Mouse (Mus musculus) 3T3-L1 (cell line): ENCODE data around the gene Myog.

ENCODE experiments used
- DNase-seq: peaks from one replicate; pipeline ENCODE4 v3.0.0-alpha.2; 2015; ENCODE audit warnings: low read depth, low spot score

The Myog gene

GRCm38 (mm10) chr1:134283108-134283507 lies 6.7 kb upstream of the Myog start:
- no peak for DNase-seq

- DNase-seq: no peak
Observed at GRCm38 (mm10) chr1:134285458-134286120, 4.2 kb upstream of the Myog start.

- DNase-seq: peak; percentile 50
Observed at GRCm38 (mm10) chr1:134288239-134288638, 1.6 kb upstream of the Myog start.

DNA sequence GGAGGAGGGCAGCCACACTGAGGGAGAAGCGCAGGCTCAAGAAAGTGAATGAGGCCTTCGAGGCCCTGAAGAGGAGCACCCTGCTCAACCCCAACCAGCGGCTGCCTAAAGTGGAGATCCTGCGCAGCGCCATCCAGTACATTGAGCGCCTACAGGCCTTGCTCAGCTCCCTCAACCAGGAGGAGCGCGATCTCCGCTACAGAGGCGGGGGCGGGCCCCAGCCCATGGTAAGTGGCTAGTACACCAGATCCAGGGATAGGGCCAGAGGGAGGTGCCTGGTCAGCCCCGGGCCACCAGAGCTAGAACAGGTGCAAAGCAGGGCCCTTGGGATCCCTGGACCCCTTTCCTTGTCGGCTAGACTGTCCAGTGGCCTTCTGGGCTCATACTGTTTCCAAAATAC lies 511 bp downstream of the Myog start:
- DNase-seq: no peak

DNA sequence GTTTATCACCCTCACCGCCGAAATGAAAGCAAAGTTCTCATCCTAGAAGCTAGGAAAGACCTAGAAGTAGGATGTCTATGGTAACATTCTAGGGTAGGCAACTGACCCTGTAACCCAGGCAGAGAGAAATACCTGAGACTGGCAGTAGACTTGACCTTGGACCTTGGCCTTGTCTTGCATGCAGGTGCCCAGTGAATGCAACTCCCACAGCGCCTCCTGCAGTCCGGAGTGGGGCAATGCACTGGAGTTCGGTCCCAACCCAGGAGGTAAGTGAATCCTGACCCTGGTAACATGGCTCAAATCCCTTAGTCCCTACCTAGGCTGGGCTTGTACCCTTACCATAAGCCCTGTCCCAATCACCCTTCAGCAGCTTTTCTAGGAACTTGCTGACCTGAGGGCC lies 1.1 kb downstream of the Myog start:
- DNase-seq: no peak

DNA sequence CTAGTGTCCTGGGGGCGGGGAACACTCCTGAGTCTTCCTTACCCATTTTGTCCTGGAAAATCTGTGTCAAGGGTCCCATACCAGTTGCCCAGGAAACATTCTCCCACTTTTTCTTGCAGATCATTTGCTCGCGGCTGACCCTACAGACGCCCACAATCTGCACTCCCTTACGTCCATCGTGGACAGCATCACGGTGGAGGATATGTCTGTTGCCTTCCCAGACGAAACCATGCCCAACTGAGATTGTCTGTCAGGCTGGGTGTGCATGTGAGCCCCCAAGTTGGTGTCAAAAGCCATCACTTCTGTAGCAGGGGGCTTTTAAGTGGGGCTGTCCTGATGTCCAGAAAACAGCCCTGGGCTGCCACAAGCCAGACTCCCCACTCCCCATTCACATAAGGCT lies 1.8 kb downstream of the Myog start:
- no peak for DNase-seq

DNA sequence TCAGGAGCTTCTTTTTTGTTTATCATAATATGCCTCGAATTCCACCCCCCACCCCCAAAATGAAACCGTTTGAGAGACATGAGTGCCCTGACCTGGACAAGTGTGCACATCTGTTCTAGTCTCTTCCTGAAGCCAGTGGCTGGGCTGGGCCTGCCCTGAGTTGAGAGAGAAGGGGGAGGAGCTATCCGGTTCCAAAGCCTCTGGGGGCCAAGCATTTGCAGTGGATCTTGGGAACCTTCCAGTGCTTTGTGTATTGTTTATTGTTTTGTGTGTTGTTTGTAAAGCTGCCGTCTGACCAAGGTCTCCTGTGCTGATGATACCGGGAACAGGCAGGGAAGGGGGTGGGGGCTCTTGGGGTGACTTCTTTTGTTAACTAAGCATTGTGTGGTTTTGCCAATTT lies 2.3 kb downstream of the Myog start:
- DNase-seq: no peak

GRCm38 (mm10) chr1:134292601-134293000 lies 2.8 kb downstream of the Myog start:
- DNase-seq: no peak

- no peak for DNase-seq
Observed at GRCm38 (mm10) chr1:134293276-134293675, 3.5 kb downstream of the Myog start.

DNA sequence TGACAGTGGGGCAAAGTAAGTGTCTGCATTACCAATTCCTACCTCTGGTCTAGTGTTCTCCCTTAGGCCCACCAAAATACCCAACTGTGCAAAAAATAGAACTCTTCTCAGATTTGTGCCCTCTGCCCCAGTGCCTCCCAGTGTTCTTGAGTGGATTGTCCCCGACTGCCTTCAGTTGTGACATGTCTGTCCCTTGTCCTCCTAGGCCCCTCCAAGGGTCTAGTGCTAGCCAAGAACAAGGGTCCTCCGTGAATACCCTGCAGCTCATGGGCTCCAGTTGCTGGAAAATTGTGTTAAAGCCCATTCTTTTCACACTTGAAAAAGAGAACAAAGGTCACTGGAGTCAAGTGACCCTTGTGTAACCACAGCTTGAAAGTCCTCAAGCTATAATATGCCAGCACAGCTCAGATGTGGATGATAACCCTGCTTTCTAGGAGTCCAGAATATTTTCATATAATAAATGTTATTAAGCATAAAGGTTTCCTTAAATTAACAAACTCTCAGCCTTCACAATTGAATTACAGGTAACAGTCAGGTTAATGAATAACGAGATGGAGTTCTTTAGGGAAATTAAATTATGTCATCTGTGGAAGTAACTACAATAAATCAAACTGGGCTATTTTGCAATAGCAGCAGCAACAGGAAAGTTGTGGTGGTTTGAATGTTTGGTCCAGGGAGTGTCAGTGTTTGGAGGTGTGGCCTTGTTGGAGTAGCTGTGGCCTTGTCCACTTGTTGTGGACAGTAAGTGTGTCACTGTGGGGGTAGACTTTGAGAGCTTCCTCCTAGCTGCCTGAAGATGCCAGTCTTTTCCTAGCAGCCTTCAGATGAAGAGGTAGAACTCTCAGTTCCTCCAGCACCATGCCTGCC lies 4.2 kb downstream of the Myog start:
- no peak for DNase-seq

GRCm38 (mm10) chr1:134297265-134297664 lies 7.5 kb downstream of the Myog start:
- DNase-seq: no peak

DNA sequence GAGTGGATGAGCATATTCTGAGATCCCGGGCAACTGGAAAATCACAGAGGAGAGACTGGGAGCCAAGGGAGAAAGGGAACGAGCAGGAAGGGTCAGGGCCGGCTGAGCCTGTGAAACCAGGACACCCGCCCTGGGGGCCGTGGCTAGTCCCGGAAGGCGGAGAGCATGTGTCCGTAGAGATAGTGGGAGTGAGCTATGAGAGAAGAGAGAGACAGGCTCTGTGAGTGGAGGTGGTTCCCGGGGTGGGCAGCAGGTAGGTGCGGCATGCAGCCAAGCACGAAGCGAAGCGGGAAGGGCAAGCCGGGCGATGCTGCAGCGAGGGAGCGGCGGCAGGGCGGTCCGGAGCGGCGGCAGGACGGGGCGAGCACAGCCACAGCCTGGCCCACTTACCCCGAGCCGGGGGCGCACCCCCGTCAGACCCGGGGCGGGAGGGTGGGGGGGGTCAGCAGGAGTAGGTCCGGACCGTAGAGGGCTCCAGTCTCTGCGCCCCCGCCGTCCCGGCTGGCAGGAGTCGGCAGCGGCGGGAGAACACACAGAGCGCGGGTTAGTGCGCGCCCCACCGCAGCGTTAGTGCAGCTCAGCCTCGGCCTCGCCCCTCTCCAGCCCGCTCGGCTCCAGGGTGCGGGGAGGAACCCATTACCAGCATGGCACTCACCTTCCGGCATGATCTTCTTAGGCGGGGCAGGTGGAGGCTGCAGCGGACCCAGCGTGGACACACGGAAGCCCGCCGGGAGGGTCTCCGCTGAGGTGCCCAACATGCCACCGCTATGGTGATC lies 9.0 kb downstream of the Myog start:
- no peak for DNase-seq

DNA sequence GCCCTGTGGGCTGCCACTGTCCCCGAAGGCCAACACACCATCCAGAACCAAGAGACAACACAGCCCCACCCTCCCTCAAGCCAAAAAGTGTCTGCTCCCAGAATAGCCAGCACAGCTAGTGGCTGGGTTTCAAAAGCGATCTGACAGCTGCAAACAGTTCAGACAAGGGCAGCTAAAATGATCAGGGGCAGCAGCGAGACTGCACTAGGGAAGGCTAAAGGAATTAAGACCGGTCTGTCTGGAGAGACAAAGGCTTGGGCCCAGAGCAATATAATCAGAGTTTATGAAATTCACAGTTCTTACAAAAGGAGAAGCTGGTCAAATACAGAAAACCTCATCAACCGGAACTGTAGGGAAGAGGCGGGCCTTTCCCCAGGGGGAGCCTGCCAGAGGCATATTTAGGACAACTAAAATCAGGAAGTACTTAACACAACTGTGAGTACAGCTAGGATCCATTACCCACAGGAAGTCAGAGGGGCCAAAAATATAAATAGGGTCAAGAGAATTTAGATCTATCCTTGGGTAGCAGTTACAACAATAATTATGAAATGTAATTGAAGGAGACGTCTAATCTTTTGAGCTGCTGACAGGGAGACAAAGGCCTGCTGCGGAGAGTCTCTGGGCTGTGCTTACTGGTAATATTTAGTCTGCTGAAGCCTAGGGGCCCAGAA lies 12.9 kb downstream of the Myog start:
- DNase-seq: no peak

- no peak for DNase-seq
Observed at GRCm38 (mm10) chr1:134304940-134305339, 15.2 kb downstream of the Myog start.

DNA sequence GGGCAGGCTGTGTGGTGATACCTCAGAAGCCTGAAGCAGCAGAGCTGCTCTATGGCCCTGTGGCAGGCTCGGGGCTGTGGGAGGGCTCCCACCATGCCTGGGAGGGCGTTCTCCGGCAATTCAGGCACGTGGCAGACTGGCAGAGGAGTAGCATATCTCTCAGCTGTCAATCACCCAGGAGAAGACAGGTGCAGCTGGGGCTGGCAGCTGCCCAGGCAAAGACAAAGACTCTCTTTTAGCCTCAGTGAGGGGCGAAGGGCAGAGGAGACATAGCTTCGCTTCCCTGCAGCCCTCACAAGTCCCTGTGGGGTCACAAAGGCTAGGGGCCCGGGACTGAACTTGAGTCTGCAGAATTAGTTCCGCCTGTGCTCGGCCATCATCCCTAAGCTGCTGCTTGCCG lies 17.6 kb downstream of the Myog start:
- DNase-seq: no peak

DNA sequence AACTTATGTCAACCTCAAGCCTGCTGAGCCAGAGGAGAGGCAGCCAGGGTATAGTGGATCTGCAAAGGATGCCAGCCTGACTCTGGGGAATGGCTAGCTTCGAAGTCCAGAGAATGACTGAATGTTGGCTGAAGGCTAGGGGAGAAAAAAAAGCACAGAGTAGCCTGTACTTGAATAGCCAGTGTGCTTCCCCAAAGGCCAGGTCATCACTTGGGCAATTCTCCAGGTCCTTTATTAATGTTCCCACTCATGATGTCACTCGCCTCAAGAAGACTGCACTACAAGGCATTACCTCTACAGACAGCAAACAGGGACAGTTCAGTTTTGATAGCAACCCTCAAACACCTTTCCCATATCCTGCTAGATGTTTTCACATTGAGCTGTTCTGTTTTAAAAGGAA lies 20.5 kb downstream of the Myog start:
- DNase-seq: peak; percentile 42

DNA sequence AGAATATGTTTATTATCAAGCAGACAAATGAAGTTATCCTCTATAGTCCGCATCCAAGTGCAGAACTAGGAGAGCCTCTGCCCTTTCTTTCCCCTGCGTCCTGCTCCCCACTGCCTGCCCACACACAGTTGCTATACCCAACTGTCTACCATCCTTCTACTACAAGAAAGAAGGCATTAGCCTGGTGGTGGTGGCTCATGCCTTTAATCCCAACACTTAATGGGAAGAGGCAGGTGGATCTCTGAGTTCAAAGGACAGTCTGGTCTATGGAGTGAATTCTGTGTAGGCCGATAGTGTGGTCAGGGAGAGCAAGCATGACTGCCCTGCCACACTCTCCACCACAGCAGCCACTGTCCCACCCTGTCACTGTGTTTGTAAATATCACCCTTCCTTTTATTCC lies 20.9 kb downstream of the Myog start:
- DNase-seq: no peak

GRCm38 (mm10) chr1:134311760-134312159 lies 22.0 kb downstream of the Myog start:
- no peak for DNase-seq

- DNase-seq: no peak
Observed at GRCm38 (mm10) chr1:134315181-134315580, 25.4 kb downstream of the Myog start.

DNA sequence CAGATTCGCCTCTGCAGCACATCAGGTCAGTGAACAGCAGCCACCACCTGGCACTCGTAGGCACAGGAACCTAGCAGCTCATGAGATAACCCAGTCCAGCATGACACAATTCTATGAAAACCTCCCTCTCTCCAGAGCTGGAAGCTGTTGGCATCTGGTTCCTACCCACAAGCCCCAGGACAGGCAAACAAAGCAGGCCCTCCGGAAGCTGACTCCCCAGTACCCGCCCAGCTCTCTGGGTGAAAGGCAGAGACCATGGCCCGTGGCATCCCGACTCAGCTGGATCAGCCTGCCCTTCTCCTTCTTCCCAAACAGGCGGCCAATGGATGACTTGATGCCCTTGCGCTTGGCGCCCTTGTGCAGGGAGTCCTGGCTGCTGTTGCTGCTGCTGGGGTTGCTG lies 26.6 kb downstream of the Myog start:
- DNase-seq: no peak

GRCm38 (mm10) chr1:134318261-134318660 lies 28.5 kb downstream of the Myog start:
- DNase-seq: no peak
